8 mouse cellular contexts compared by ENCODE assay signal in the genomic region with DNA sequence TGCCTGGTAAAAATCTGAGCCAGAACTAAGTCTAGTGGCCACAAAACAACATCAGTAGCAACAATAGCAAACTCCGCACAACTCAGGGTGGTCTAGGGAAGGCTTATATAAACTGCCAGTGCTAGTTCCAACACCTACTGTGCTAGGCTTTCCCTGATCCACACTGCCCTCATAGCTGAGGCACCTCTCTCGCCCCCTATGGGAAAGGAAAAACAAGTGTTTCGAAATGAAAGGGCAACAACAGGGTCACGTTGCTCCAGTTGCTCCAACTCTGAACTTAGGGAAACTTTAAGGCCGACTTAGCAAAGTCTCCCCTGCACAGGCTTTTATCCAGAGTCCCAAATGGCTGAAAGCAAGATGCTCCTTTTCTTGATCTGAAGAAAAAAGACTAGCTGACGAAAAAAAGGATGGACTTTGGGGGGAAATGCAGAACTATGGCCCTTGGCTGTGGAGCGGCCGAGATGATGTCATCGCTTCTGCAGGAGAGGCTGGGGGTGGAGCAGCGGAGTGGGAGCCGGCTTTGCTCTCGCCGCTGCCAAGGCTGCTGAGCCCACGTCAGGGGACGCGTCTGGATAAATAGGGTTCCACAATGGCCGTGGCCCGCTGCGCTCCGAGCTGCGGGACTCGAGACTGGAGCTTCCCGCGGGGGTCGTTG. TPM values are rescaled to one million over a fixed set of nuclear protein-coding genes. Genes with fewer than 3 reads are reported as not detected.
DNase-seq lines count a peak whose midpoint lies in the region; ATAC-seq lines count a peak whose summit lies in the region.

Sfrp4 (plus strand) TSS at position 532 of the 655 bp plus-strand sequence.

- H3K9me3 ChIP-seq in embryonic facial prominence, embryonic 12.5 days = no peaks in the 10 kb centered on the region
- no peaks in the 10 kb centered on the region for H3K9me3 ChIP-seq in heart, embryonic 10.5 days
- H3K9me3 ChIP-seq in lung, embryonic 16.5 days (ENCODE audit: control insufficient read depth, low read length) = no peaks in the 10 kb centered on the region

- peaks cover 20% of the 10 kb centered on the region for H3K27me3 ChIP-seq in embryonic facial prominence, embryonic 12.5 days
- H3K27me3 ChIP-seq in heart, embryonic 10.5 days (ENCODE audit: insufficient read depth, poor library complexity, severe bottlenecking) = peaks cover 33% of the 10 kb centered on the region
- H3K27me3 ChIP-seq in lung, embryonic 16.5 days (ENCODE audit: control insufficient read depth, insufficient read depth, low read depth, low read length) = peaks cover 8% of the 10 kb centered on the region

- WGBS in embryonic facial prominence, embryonic 12.5 days = 3% methylated on average over 25 of the region's 25 CpGs
- 4% methylated on average over 25 of the region's 25 CpGs for WGBS in heart, embryonic 10.5 days
- 4% methylated on average over 25 of the region's 25 CpGs for WGBS in lung, embryonic 16.5 days

- peaks cover 4% of the 10 kb centered on the region; the same call in 1 of the 2 replicates for H3K4me1 ChIP-seq in embryonic facial prominence, embryonic 12.5 days
- peaks cover 14% of the 10 kb centered on the region for H3K4me1 ChIP-seq in heart, embryonic 10.5 days
- H3K4me1 ChIP-seq in lung, embryonic 16.5 days (replicated peaks; ENCODE audit: control insufficient read depth, insufficient read depth, low read length) = peaks cover 7% of the 10 kb centered on the region

- no peak within 1 kb of the TSS for H3K27ac ChIP-seq in embryonic facial prominence, embryonic 12.5 days
- H3K27ac ChIP-seq in heart, embryonic 10.5 days = peak within 1 kb of the TSS; percentile 62
- H3K27ac ChIP-seq in lung, embryonic 16.5 days (ENCODE audit: low read length) = no peak within 1 kb of the TSS

- peak; percentile 19 for DNase-seq in 416B (ENCODE audit: low read depth)
- DNase-seq in adrenal gland, adult 18-20 months (ENCODE audit: low spot score in 2 of 2) = peak; percentile 35 to 43
- peak; percentile 76 for DNase-seq in heart, embryonic 10.5 days (ENCODE audit: low spot score)
- peak; percentile 62 for DNase-seq in kidney, postnatal 10 days
- peak; percentile 11 for DNase-seq in ovary, postnatal 10 days (ENCODE audit: low spot score)
- DNase-seq in natural killer cell, adult 2 months (ENCODE audit: low spot score in 2 of 2) = no peak

- H3K36me3 ChIP-seq in embryonic facial prominence, embryonic 12.5 days = no peaks in the 10 kb centered on the region
- H3K36me3 ChIP-seq in heart, embryonic 10.5 days = no peaks in the 10 kb centered on the region
- H3K36me3 ChIP-seq in lung, embryonic 16.5 days (ENCODE audit: control insufficient read depth, insufficient read depth, low read length) = no peaks in the 10 kb centered on the region

- H3K4me3 ChIP-seq in embryonic facial prominence, embryonic 12.5 days = peak within 1 kb of the TSS; percentile 35
- peak within 1 kb of the TSS; percentile 67 for H3K4me3 ChIP-seq in heart, embryonic 10.5 days
- peak within 1 kb of the TSS; percentile 53 for H3K4me3 ChIP-seq in lung, embryonic 16.5 days (ENCODE audit: low read length)

- no peak for ATAC-seq in embryonic facial prominence, embryonic 12.5 days (ENCODE audit: insufficient number of reproducible peaks, insufficient read depth, low FRiP score, low TSS enrichment)
- ATAC-seq in lung, embryonic 16.5 days (ENCODE audit: low read depth) = peak; percentile 81

- H3K4me2 ChIP-seq in embryonic facial prominence, embryonic 12.5 days (replicated peaks) = peak within 1 kb of the TSS; percentile 58
- peak within 1 kb of the TSS; percentile 94 for H3K4me2 ChIP-seq in lung, embryonic 16.5 days (ENCODE audit: low read depth, low read length)

- peak within 1 kb of the TSS; percentile 27; the same call in 1 of the 2 replicates for H3K9ac ChIP-seq in embryonic facial prominence, embryonic 12.5 days
- H3K9ac ChIP-seq in lung, embryonic 16.5 days (ENCODE audit: low read length) = peak within 1 kb of the TSS; percentile 59

RNA-seq across cellular contexts. Expression of gene Sfrp4, which starts in this region (rescaled TPM):
- 1 to 10 TPM; 3.0 to 5.0 TPM for total RNA-seq in adrenal gland, adult 18-20 months (2021)
- polyA plus RNA-seq in embryonic facial prominence, embryonic 12.5 days (2016; fragmentation: Nextera tagmentation; extraction: Ambion mirVana) = 3.0 and 3.5 TPM in 2 replicates
- polyA plus RNA-seq in heart, embryonic 10.5 days (2016; fragmentation: Nextera tagmentation; extraction: Ambion mirVana) = 0.48 and 0.58 TPM in 2 replicates
- 0.92 and 0.97 TPM in 2 replicates for polyA plus RNA-seq in lung, embryonic 16.5 days (2015; fragmentation: Nextera tagmentation; extraction: Ambion mirVana)

Comparison
In these comparisons a context has a peak if more than half of its experiments do, and no peak if none do; other contexts are left out.
1. Peak in DNase-seq, H3K4me3 ChIP-seq and H3K27ac ChIP-seq in heart, embryonic 10.5 days; RNA of the gene not detected or under 1 TPM.
2. Peak in ATAC-seq, H3K4me3 ChIP-seq, H3K9ac ChIP-seq and H3K4me2 ChIP-seq in lung, embryonic 16.5 days; RNA of the gene not detected or under 1 TPM.
3. DNase-seq: peak in 416B (single experiment), adrenal gland, adult 18-20 months (2 of 2), kidney, postnatal 10 days (single experiment) and ovary, postnatal 10 days (single experiment); none in natural killer cell, adult 2 months (0 of 2).
4. Peak in every context shown above with its lines, with median percentiles within 50 percentile points of each other: H3K4me3 ChIP-seq.